Mouse (Mus musculus): Measurements from ENCODE around the gene Trnt1. TPM values are rescaled to one million over a fixed set of nuclear protein-coding genes. Genes with fewer than 3 reads are reported as not detected.

Gene Trnt1
- polyA plus RNA-seq, 1 experiment from 2014 or later, result 48.8 TPM

- H3K9ac ChIP-seq, result no peak overlapping the region
- no peaks in the 10 kb centered on the region for H3K9me3 ChIP-seq (replicated peaks)
- no peak overlapping the region for H3K4me2 ChIP-seq
- H3K4me3 ChIP-seq, result no peak overlapping the region
- ATAC-seq (ENCODE audit: insufficient number of reproducible peaks, low FRiP score), result no peak
- no peaks in the 10 kb centered on the region for H3K36me3 ChIP-seq
- H3K27me3 ChIP-seq (replicated peaks), result no peaks in the 10 kb centered on the region
- 74% methylated on average over 3 of the region's 3 CpGs for WGBS
- H3K27ac ChIP-seq (ENCODE audit: poor library complexity, severe bottlenecking), result no peak overlapping the region
- no peaks in the 10 kb centered on the region for H3K4me1 ChIP-seq (replicated peaks)
These were observed 21.1 kb upstream of the Trnt1 start for GRCm38 (mm10) chr6:106747804-106748203.

GRCm38 (mm10) chr6:106748887-106749388, 20.0 kb upstream of the Trnt1 start, which contains the start of gene Il5ra:
Gene Il5ra, minus strand, starts transcription at chr6:106749037.
- H3K9me3 ChIP-seq (replicated peaks), result no peaks in the 10 kb centered on the region
- H3K4me2 ChIP-seq, result no peak within 1 kb of the TSS
- H3K36me3 ChIP-seq, result no peaks in the 10 kb centered on the region
- H3K4me3 ChIP-seq, result no peak within 1 kb of the TSS
- no peak within 1 kb of the TSS for H3K27ac ChIP-seq (ENCODE audit: poor library complexity, severe bottlenecking)
- no peak for ATAC-seq (ENCODE audit: insufficient number of reproducible peaks, low FRiP score)
- H3K27me3 ChIP-seq (replicated peaks), result no peaks in the 10 kb centered on the region
- 53% methylated on average over 6 of the region's 6 CpGs for WGBS
- H3K9ac ChIP-seq, result no peak within 1 kb of the TSS
- H3K4me1 ChIP-seq (replicated peaks), result no peaks in the 10 kb centered on the region

GRCm38 (mm10) chr6:106750291-106750690, 18.6 kb upstream of the Trnt1 start:
- no peaks in the 10 kb centered on the region for H3K27me3 ChIP-seq (replicated peaks)
- no peak overlapping the region for H3K9ac ChIP-seq
- ATAC-seq (ENCODE audit: insufficient number of reproducible peaks, low FRiP score), result no peak
- no peak overlapping the region for H3K27ac ChIP-seq (ENCODE audit: poor library complexity, severe bottlenecking)
- no peak overlapping the region for H3K4me3 ChIP-seq
- H3K9me3 ChIP-seq (replicated peaks), result no peaks in the 10 kb centered on the region
- WGBS, result 81% methylated on average over 7 of the region's 7 CpGs
- H3K4me2 ChIP-seq, result no peak overlapping the region
- H3K36me3 ChIP-seq, result no peaks in the 10 kb centered on the region
- H3K4me1 ChIP-seq (replicated peaks), result no peaks in the 10 kb centered on the region

GRCm38 (mm10) chr6:106758299-106758698, 10.6 kb upstream of the Trnt1 start:
- Histone ChIP-seq H3K4me1 (replicated peaks) (no peaks in the 10 kb centered on the region), H3K9ac (no peak overlapping the region), H3K27me3 (replicated peaks) (no peaks in the 10 kb centered on the region), H3K27ac (ENCODE audit: poor library complexity, severe bottlenecking) (no peak overlapping the region), H3K4me3 (no peak overlapping the region), H3K4me2 (no peak overlapping the region), H3K9me3 (replicated peaks) (no peaks in the 10 kb centered on the region), H3K36me3 (no peaks in the 10 kb centered on the region)
- no peak for ATAC-seq (ENCODE audit: insufficient number of reproducible peaks, low FRiP score)
- WGBS, result 74% methylated on average over 3 of the region's 3 CpGs

- Histone ChIP-seq H3K36me3 (no peaks in the 10 kb centered on the region), H3K27ac (ENCODE audit: poor library complexity, severe bottlenecking) (no peak overlapping the region), H3K4me3 (no peak overlapping the region), H3K4me1 (replicated peaks) (no peaks in the 10 kb centered on the region), H3K27me3 (replicated peaks) (no peaks in the 10 kb centered on the region), H3K9ac (no peak overlapping the region), H3K9me3 (replicated peaks) (no peaks in the 10 kb centered on the region), H3K4me2 (no peak overlapping the region)
- 88% methylated on average over 3 of the region's 3 CpGs for WGBS
- ATAC-seq (ENCODE audit: insufficient number of reproducible peaks, low FRiP score), result no peak
These were observed 8.3 kb upstream of the Trnt1 start for GRCm38 (mm10) chr6:106760473-106761218.

- H3K27me3 ChIP-seq (replicated peaks), result no peaks in the 10 kb centered on the region
- H3K27ac ChIP-seq (ENCODE audit: poor library complexity, severe bottlenecking), result no peak overlapping the region
- H3K4me2 ChIP-seq, result no peak overlapping the region
- H3K4me1 ChIP-seq (replicated peaks), result no peaks in the 10 kb centered on the region
- no peaks in the 10 kb centered on the region for H3K36me3 ChIP-seq
- WGBS, result 59% methylated on average over 1 of the region's 1 CpGs
- H3K9me3 ChIP-seq (replicated peaks), result no peaks in the 10 kb centered on the region
- ATAC-seq (ENCODE audit: insufficient number of reproducible peaks, low FRiP score), result no peak
- no peak overlapping the region for H3K4me3 ChIP-seq
- no peak overlapping the region for H3K9ac ChIP-seq
These were observed 7.4 kb upstream of the Trnt1 start for GRCm38 (mm10) chr6:106761486-106761885.

- Histone ChIP-seq H3K36me3 (no peaks in the 10 kb centered on the region), H3K9me3 (replicated peaks) (no peaks in the 10 kb centered on the region), H3K27ac (ENCODE audit: poor library complexity, severe bottlenecking) (no peak overlapping the region), H3K4me3 (no peak overlapping the region), H3K9ac (no peak overlapping the region), H3K4me1 (replicated peaks) (peaks cover 10% of the 10 kb centered on the region), H3K27me3 (replicated peaks) (no peaks in the 10 kb centered on the region), H3K4me2 (no peak overlapping the region)
- WGBS, result 61% methylated on average over 1 of the region's 1 CpGs
- ATAC-seq (ENCODE audit: insufficient number of reproducible peaks, low FRiP score), result no peak
These were observed 3.0 kb upstream of the Trnt1 start for GRCm38 (mm10) chr6:106765892-106766291.

- WGBS, result 67% methylated on average over 4 of the region's 4 CpGs
- Histone ChIP-seq H3K9ac (no peak overlapping the region), H3K9me3 (replicated peaks) (no peaks in the 10 kb centered on the region), H3K4me3 (no peak overlapping the region), H3K27me3 (replicated peaks) (no peaks in the 10 kb centered on the region), H3K36me3 (peaks cover 6% of the 10 kb centered on the region; the same call in 1 of the 2 replicates), H3K4me2 (no peak overlapping the region), H3K27ac (ENCODE audit: poor library complexity, severe bottlenecking) (no peak overlapping the region), H3K4me1 (replicated peaks) (peaks cover 10% of the 10 kb centered on the region)
- no peak for ATAC-seq (ENCODE audit: insufficient number of reproducible peaks, low FRiP score)
These were observed 2.1 kb upstream of the Trnt1 start for GRCm38 (mm10) chr6:106766774-106767173.

- Histone ChIP-seq H3K9ac (peak overlapping the region; percentile 75), H3K36me3 (peaks cover 20% of the 10 kb centered on the region), H3K9me3 (replicated peaks) (no peaks in the 10 kb centered on the region), H3K4me3 (peak overlapping the region; percentile 80), H3K4me1 (replicated peaks) (peaks cover 10% of the 10 kb centered on the region), H3K4me2 (peak overlapping the region; percentile 98), H3K27ac (ENCODE audit: poor library complexity, severe bottlenecking) (no peak overlapping the region), H3K27me3 (replicated peaks) (no peaks in the 10 kb centered on the region)
- peak; percentile 76 for ATAC-seq (ENCODE audit: insufficient number of reproducible peaks, low FRiP score)
- 2% methylated on average over 33 of the region's 33 CpGs for WGBS
These were observed 458 bp downstream of the Trnt1 start for GRCm38 (mm10) chr6:106769290-106769866.

- Histone ChIP-seq H3K4me2 (peak overlapping the region; percentile 98), H3K4me1 (replicated peaks) (peaks cover 10% of the 10 kb centered on the region), H3K9me3 (replicated peaks) (no peaks in the 10 kb centered on the region), H3K27me3 (replicated peaks) (no peaks in the 10 kb centered on the region), H3K27ac (ENCODE audit: poor library complexity, severe bottlenecking) (no peak overlapping the region), H3K36me3 (peaks cover 23% of the 10 kb centered on the region), H3K4me3 (peak overlapping the region; percentile 80), H3K9ac (peak overlapping the region; percentile 75)
- no peak for ATAC-seq (ENCODE audit: insufficient number of reproducible peaks, low FRiP score)
- 49% methylated on average over 4 of the region's 4 CpGs for WGBS
These were observed 1.1 kb downstream of the Trnt1 start for GRCm38 (mm10) chr6:106770046-106770445.

- no peak overlapping the region for H3K4me2 ChIP-seq
- no peak for ATAC-seq (ENCODE audit: insufficient number of reproducible peaks, low FRiP score)
- H3K27ac ChIP-seq (ENCODE audit: poor library complexity, severe bottlenecking), result no peak overlapping the region
- no peak overlapping the region for H3K4me3 ChIP-seq
- no peaks in the 10 kb centered on the region for H3K9me3 ChIP-seq (replicated peaks)
- no peaks in the 10 kb centered on the region for H3K27me3 ChIP-seq (replicated peaks)
- peaks cover 35% of the 10 kb centered on the region for H3K36me3 ChIP-seq
- H3K4me1 ChIP-seq (replicated peaks), result no peaks in the 10 kb centered on the region
- H3K9ac ChIP-seq, result no peak overlapping the region
- 85% methylated on average over 3 of the region's 3 CpGs for WGBS
These were observed 18.2 kb downstream of the Trnt1 start for GRCm38 (mm10) chr6:106787138-106787537.
